Mouse (Mus musculus) mature B cell (primary cell): ENCODE results near the gene Gm49387.
"Not testable (repeated sequence)": the region's sequence is repeated elsewhere in the genome, so short reads cannot be mapped to it uniquely, and the experiment has no call there.

Source experiments
- in situ Hi-C: fragments of 300-500 bp; cut with MboI; formaldehyde crosslinking; loops from 2 replicates; pipeline ENCODE4 v1.14.3; 2019

Gm49387 gene

GRCm38 (mm10) chr14:31640890-31641505 is 320 bp upstream of the Gm49387 start, which contains the start of the genes Btd and Hacl1:
Gene Btd (plus strand): TSS chr14:31641028.
Gene Hacl1 (minus strand): TSS chr14:31641286.
- in situ Hi-C loops, result no loop called here

DNA sequence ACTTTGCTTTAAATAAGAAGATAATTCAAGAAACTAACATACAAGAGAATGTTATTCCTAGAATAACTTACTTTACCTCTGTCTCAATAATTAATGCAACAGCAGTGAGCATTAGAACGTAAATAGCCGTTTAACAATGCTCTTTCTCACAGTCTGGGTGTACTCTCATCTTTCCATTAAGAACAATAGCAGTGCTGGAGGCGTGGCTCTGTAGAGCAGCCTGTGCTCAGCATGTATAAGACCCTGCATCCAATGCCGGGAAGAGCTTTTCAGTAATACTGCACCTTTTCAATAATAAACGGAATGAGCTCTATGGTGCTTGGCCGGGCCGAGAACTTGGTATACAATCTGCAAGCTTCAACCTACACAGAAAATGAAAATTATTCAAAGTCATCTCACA is 10.0 kb downstream of the Gm49387 start:
- in situ Hi-C loops, result no loop called here

DNA sequence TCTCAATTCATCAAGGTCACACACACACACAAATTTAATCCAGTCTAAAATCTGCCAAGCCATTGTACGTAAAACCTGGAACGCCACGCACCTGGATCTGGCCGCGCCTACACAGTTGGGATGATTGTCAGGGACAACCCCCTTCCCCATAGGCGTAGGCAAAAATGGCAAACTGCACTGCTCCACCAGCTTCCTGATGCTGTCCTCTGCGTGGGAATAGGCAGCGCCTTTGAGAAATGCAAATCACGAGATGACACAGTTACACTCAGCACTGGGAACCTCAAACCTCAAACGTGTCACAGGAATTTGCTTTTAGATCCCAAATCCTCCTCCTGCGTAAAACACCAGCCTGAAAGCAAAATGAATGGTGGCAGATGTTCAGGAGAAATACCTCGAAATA is 17.9 kb downstream of the Gm49387 start:
- in situ Hi-C loops, result no loop called here

DNA sequence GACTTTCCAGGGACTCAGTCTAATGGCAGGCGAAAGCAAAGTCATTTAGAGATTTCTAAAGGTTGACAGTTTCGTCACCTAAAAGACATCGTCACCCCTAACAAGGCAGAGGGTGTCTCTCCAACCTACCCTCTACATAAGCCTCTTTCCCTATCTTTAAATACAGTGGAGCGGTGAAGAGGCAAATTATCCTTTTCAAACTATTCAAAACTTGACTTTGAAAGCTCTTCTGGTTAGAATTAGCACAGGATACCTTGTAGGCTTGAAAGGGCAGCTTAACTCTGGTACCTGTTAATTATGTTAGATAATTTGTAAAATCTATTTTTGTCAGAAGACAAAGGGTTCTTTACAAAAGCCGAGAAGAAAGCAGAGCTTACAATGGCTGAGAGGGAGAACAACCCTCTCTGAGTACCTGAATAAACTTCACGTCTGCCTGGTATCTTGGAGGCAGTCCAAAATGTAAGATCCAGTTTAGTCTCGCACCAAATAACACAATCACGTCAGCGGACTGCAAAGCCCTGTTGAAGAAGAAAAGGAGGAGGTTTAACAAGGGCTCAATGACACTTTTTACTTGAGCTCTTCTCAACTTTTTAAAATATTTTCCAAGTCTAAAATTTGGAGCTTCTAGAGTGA is 20.0 kb downstream of the Gm49387 start:
- in situ Hi-C loops, result no loop called here

GRCm38 (mm10) chr14:31617997-31618396 is 22.7 kb downstream of the Gm49387 start:
- in situ Hi-C loops, result no loop called here

- in situ Hi-C loops, result no loop called here
Measured at GRCm38 (mm10) chr14:31617204-31617603, 23.5 kb downstream of the Gm49387 start.

DNA sequence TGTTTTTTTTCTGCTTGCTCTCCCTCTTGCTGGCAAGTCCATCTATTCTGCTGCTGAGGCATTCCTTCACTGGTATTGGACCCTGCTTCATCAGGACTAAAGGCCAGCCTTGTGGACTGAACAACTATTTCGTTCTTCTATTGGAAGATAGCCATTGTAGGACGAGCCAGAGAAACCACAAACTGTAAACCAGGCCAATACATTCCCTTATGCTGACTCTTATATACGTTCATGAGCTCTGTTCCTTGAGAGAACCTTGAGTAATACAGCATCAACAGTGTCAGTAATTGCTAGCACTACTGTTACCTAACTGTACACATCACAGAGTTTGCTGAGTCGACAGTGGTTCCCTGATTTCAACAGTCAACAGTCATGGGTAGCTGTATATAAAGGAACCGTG is 27.0 kb downstream of the Gm49387 start:
- in situ Hi-C loops, result no loop called here

DNA sequence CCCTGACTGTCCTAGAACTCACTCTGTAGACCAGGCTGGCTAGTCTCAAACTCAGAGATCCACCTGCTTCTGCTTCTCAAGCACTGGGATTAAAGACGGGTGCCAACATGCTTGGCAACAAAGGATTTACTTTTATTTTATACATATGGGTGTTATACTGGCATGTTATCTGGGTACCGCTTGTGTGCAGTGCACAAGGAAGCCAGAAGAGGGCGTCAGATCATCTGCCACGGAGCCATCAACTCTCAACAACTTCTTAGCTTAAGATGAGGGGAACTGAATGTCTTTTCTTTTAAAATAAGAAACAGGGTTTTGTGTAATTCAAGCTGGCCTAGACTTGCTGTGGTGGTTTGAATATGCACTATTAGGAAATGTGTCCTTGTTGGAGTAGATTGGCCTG is 28.7 kb downstream of the Gm49387 start:
- in situ Hi-C loops, result no loop called here

GRCm38 (mm10) chr14:31605514-31605913 is 35.2 kb downstream of the Gm49387 start:
- in situ Hi-C loops, result no loop called here

DNA sequence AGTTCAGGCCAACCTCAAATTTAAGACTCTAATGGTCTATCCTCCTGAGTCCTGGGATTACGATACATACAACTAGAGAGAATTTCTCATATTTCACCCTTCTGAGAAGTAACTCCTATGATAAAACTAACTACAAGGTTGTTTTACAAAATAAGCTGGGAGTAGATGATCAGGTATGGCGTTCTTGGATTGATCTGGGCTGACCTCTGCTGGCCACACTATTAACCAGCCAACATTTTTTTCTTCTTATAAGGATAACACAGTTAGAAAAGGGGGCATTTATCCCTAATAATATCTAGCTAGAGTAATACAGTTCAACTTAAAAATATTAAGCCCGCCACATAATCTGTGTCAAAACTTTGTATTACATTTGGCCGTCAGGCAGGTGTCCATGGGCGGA is 35.8 kb downstream of the Gm49387 start:
- in situ Hi-C loops, result no loop called here

DNA sequence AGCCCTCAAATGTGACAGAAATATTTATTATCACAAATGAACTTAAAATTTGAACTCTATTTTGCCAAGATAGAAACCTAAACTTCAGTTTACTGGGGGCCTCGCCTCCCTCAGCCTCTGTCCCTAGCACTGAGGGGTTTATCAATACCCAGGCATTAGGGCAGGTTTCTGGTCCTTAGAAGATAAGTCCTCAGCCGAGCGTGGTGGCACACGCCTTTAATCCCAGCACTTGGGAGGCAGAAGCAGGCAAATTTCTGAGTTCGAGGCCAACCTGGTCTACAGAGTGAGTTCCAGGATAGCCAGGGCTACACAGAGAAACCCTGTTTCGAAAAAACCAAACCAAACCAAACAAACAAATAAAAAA is 38.1 kb downstream of the Gm49387 start:
- in situ Hi-C loops, result not testable (repeated sequence)

DNA sequence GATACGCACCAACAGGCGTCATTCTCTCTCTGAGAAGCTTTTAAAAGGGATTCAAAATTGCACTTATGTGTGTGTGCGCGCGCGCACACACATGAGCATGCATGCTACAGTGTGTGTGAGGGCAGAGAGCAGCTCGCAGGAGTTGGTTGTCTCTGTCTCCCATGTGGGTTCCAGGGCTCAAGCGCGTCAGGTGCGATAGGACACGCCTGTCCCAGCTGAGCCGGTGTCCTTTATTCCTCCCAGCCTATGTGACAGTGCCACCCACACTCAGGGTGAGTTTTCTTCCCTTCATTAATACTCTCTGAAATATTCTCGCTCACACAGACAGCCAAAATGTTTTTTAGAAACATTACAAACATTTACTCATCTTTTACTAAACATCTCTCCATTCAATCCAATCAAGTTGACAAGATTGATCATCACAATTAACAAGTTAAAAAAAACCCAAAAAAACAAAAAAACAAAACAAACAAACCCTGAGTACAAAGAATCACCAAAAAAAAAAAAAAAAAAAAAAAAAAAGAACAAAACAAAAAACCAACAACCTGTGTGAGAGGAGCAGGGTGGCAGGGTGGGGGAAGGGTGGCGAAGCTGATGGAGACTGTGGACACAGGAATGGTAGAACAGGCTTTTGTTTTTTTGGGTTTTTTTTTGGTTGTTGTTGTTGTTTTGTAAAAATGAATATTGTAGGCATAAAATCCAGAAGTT is 38.6 kb downstream of the Gm49387 start:
- in situ Hi-C loops, result no loop called here

- in situ Hi-C loops, result no loop called here
Measured at GRCm38 (mm10) chr14:31597446-31597845, 43.2 kb downstream of the Gm49387 start.

- in situ Hi-C loops, result no loop called here
Measured at GRCm38 (mm10) chr14:31596408-31596807, 44.3 kb downstream of the Gm49387 start.

- in situ Hi-C loops, result no loop called here
Measured at GRCm38 (mm10) chr14:31594693-31595092, 46.0 kb downstream of the Gm49387 start.

- in situ Hi-C loops, result no loop called here
Measured at GRCm38 (mm10) chr14:31593036-31593435, 47.6 kb downstream of the Gm49387 start.

- in situ Hi-C loops, result no loop called here
Measured at GRCm38 (mm10) chr14:31591243-31591642, 49.4 kb downstream of the Gm49387 start, which contains the start of gene Colq. Gene Colq (minus strand): TSS chr14:31591343.

GRCm38 (mm10) chr14:31586451-31586850 is 54.2 kb downstream of the Gm49387 start:
- in situ Hi-C loops, result no loop called here

- in situ Hi-C loops, result no loop called here
Measured at GRCm38 (mm10) chr14:31583082-31583481, 57.6 kb downstream of the Gm49387 start.

- in situ Hi-C loops, result no loop called here
Measured at GRCm38 (mm10) chr14:31577966-31578735, 62.5 kb downstream of the Gm49387 start.

DNA sequence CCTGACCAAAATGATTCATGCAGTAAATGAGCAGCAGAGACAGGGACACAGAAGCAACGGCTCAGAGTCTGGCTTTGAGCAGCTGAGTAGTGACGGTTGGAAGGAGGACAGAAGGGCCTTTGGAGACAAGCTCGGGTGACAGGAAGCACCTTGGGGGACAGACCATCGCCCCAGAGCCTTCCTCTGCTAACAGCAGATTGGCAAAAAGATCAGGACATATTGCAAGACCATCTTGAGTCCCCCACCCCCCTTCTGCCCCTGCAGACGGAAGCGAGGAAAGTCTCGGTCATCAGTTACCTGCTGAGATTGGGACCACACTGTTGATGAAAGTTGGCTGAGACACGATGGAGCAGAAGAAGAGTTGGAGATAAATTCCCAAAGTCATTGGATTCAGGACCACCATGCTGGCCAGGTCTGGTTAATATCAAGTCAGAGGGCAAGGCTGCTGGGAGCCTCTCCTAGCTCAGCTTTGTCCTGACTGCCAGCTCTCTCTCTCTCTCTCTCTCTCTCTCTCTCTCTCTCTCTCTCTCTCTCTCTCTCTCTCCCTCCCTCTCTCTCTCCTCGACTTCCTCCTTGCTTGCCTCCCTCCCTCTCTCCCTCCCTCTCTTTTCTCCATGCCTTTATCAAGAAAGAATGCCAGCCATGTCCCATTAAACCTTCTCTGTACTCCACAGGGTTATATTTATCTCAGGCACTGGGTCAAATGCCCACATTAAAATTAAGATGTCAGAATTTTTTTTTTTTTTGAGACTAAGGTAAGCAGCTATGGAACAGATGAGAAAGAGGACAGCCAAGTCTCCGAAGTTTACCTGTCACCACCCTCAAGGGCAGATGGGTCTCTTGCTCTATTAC is 63.6 kb downstream of the Gm49387 start:
- in situ Hi-C loops, result no loop called here
